Mouse (Mus musculus): ENCODE results near the gene Cav2.

DNA sequence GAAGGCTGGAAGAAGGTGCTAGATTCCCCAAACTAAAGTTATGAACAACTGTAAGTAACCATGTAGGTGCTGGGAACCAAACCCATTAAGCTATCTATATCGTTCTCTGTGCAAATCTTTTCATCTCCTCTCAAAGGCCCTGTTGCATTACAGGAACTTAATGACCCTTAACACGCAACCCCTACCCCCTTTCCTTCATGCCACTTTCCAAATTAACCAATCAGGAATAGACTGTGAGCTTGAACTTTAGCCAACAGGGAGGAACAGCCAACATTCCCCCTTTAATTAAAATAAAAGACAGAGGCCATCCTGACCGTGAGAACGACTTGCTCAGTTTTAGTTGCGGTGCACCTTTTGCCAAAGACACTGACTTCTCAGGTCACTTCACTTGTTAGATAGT, 14.1 kb downstream of the Cav2 start:
- TF ChIP-seq POLR2A (IDR thresholded peaks at IDR 0.05; ENCODE audit: insufficient read length, low read depth) (no peak), POLR2AphosphoS2 (IDR thresholded peaks at IDR 0.05; ENCODE audit: insufficient read length, low read depth) (no peak), MAX (IDR thresholded peaks at IDR 0.05; ENCODE audit: low read depth) (no peak), MYOG (IDR thresholded peaks at IDR 0.05; ENCODE audit: control insufficient read depth in 1 of 3, insufficient read depth in 1 of 3, insufficient read length in 2 of 3, low read depth in 2 of 3) (no peak), CEBPB (IDR thresholded peaks at IDR 0.05; ENCODE audit: insufficient read depth, poor library complexity, severe bottlenecking) (no peak), TCF12 (IDR thresholded peaks at IDR 0.05; ENCODE audit: insufficient read depth, poor library complexity, severe bottlenecking) (no peak), USF1 (IDR thresholded peaks at IDR 0.05; ENCODE audit: low read depth) (no peak)

All from myocyte (in vitro differentiated cells).